Mouse (Mus musculus) cerebellum, adult (tissue): ENCODE data around the gene Olfr503.
"Not testable (repeated sequence)": the region's sequence is repeated elsewhere in the genome, so short reads cannot be mapped to it uniquely, and the experiment has no call there.

Experiments
- ATAC-seq: cut with Nextera tagmentation; 2 replicates; pipeline ENCODE4 v1.9.2; 2017; ENCODE audit warnings: mild to moderate bottlenecking, moderate library complexity, mixed read lengths; ENCODE audit not compliant: insufficient number of reproducible peaks, low FRiP score, low TSS enrichment

Olfr503 gene

GRCm38 (mm10) chr7:108544227-108544626, at the start of gene Olfr503:
TSS of gene Olfr503 (plus strand) at chr7:108544527.
- not testable (repeated sequence) for ATAC-seq

GRCm38 (mm10) chr7:108524965-108525364, 19.4 kb upstream of the Olfr503 start, which contains the start of gene Olfr502:
TSS of gene Olfr502 (minus strand) at chr7:108525065.
- no peak for ATAC-seq

- no peak for ATAC-seq
Measured at GRCm38 (mm10) chr7:108542416-108542815, 1.9 kb upstream of the Olfr503 start.

GRCm38 (mm10) chr7:108565693-108566092, 21.4 kb downstream of the Olfr503 start, which contains the start of gene Olfr504:
TSS of gene Olfr504 (minus strand) at chr7:108565793.
- ATAC-seq, result no peak

GRCm38 (mm10) chr7:108589797-108590196, 45.5 kb downstream of the Olfr503 start:
- ATAC-seq, result no peak
